Mouse (Mus musculus): ENCODE measurements around the gene AC140267.1. TPM values are rescaled to one million over a fixed set of nuclear protein-coding genes. Genes with fewer than 3 reads are reported as not detected.

AC140267.1 gene
- polyA plus RNA-seq, 1 experiment from 2014 or later = not detected

DNA sequence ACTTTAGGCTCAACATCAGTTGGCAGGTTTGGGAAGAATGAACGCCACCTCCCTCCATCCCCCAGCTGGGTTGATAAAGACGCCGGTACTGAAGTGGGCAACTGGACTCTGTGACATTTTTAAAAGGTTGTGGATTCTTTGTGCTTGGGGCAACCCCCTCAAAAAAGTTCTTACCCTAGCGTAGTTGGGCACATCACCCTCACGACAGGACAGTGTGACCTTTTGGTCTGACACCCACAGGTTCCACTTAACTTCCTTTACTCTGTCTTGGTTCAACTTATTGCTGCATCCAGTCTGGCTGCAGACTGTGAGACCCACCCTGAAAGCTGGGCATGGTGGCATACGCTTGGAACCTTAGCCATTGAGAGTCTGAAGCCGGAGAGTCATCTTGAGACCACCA is 11.9 kb upstream of the AC140267.1 start:
- no peak for DNase-seq (ENCODE audit: low spot score)
- H3K9ac ChIP-seq (replicated peaks; ENCODE audit: low read depth) = no peak overlapping the region
- no peaks in the 10 kb centered on the region for H3K9me3 ChIP-seq (ENCODE audit: low read length)
- H3K4me1 ChIP-seq (ENCODE audit: insufficient read depth, low read depth, low read length) = no peaks in the 10 kb centered on the region
- H3K4me3 ChIP-seq (ENCODE audit: low read depth, low read length) = no peak overlapping the region
- WGBS = 84% methylated on average over 7 of the region's 7 CpGs
- no peak for ATAC-seq
- H3K36me3 ChIP-seq (ENCODE audit: insufficient read depth, low read length) = no peaks in the 10 kb centered on the region
- no peak overlapping the region for H3K27ac ChIP-seq (ENCODE audit: low read length)
- H3K27me3 ChIP-seq (replicated peaks; ENCODE audit: insufficient read depth, low read length) = no peaks in the 10 kb centered on the region
- H3K4me2 ChIP-seq (replicated peaks; ENCODE audit: low read depth, low read length) = no peak overlapping the region
- TF ChIP-seq CTCF (IDR thresholded peaks at IDR 0.05) (no peak), EP300 (IDR thresholded peaks at IDR 0.05) (no peak)

- ATAC-seq (peak; percentile 88), DNase-seq (ENCODE audit: low spot score) (peak; percentile 82)
- Histone ChIP-seq H3K9ac (replicated peaks; ENCODE audit: low read depth) (no peak overlapping the region), H3K27ac (ENCODE audit: low read length) (no peak overlapping the region), H3K27me3 (replicated peaks; ENCODE audit: insufficient read depth, low read length) (no peaks in the 10 kb centered on the region), H3K4me1 (ENCODE audit: insufficient read depth, low read depth, low read length) (no peaks in the 10 kb centered on the region), H3K36me3 (ENCODE audit: insufficient read depth, low read length) (no peaks in the 10 kb centered on the region), H3K4me3 (ENCODE audit: low read depth, low read length) (no peak overlapping the region), H3K9me3 (ENCODE audit: low read length) (no peaks in the 10 kb centered on the region), H3K4me2 (replicated peaks; ENCODE audit: low read depth, low read length) (no peak overlapping the region)
- 18% methylated on average over 9 of the region's 9 CpGs for WGBS
- no peak for TF ChIP-seq EP300 (IDR thresholded peaks at IDR 0.05)
- TF ChIP-seq CTCF (IDR thresholded peaks at IDR 0.05) = peak; percentile 95
Observed at GRCm38 (mm10) chr15:80225208-80225607, 10.4 kb upstream of the AC140267.1 start.

GRCm38 (mm10) chr15:80225796-80226195 is 9.8 kb upstream of the AC140267.1 start:
- peak; percentile 82 for TF ChIP-seq CTCF (IDR thresholded peaks at IDR 0.05)
- no peak for TF ChIP-seq EP300 (IDR thresholded peaks at IDR 0.05)
- peak; percentile 82 for DNase-seq (ENCODE audit: low spot score)
- ATAC-seq = peak; percentile 81
- WGBS = 46% methylated on average over 2 of the region's 2 CpGs
- Histone ChIP-seq H3K27ac (ENCODE audit: low read length) (no peak overlapping the region), H3K4me3 (ENCODE audit: low read depth, low read length) (no peak overlapping the region), H3K9ac (replicated peaks; ENCODE audit: low read depth) (no peak overlapping the region), H3K4me1 (ENCODE audit: insufficient read depth, low read depth, low read length) (no peaks in the 10 kb centered on the region), H3K27me3 (replicated peaks; ENCODE audit: insufficient read depth, low read length) (no peaks in the 10 kb centered on the region), H3K36me3 (ENCODE audit: insufficient read depth, low read length) (no peaks in the 10 kb centered on the region), H3K9me3 (ENCODE audit: low read length) (no peaks in the 10 kb centered on the region), H3K4me2 (replicated peaks; ENCODE audit: low read depth, low read length) (no peak overlapping the region)

DNA sequence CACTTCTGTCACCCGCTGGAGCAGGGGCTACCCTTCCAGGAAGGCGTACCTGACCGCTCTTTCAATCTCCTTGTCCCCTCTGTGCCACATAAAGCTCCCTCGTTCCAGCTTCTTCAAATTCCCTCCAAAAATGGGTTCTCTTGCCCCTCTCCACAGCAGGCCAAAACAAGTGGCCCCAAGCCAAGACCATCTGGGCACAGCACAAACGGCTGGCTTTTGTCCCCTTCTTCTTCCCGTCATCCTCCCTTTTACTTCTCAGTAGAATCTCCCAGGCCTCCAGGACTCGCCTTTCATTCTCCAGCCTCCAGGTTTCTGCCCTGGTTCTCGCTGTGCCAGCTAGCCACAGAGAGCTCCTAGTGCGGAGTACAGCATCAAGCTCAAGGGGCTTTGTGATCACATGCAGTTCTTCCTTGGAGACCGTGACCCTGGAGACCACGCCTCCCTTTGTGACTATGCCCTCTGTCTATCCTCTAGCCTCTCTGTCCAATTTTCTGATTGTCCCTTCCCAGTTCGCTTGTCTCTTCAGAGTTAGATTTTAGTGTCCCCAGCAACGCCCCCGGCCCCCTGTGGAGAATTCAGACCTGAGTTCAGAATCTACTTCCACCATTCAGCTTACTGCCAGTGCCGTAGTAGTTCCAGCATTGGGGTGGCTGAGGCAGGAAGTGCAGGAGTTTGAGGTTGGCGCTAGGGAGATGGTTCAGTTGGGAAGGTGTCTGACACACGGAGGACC is 7.4 kb upstream of the AC140267.1 start:
- H3K9ac ChIP-seq (replicated peaks; ENCODE audit: low read depth) = no peak overlapping the region
- no peaks in the 10 kb centered on the region for H3K36me3 ChIP-seq (ENCODE audit: insufficient read depth, low read length)
- H3K27ac ChIP-seq (ENCODE audit: low read length) = no peak overlapping the region
- DNase-seq (ENCODE audit: low spot score) = no peak
- H3K4me2 ChIP-seq (replicated peaks; ENCODE audit: low read depth, low read length) = no peak overlapping the region
- no peaks in the 10 kb centered on the region for H3K27me3 ChIP-seq (replicated peaks; ENCODE audit: insufficient read depth, low read length)
- peaks cover under 1% of the 10 kb centered on the region; the same call in 1 of the 2 replicates for H3K4me1 ChIP-seq (ENCODE audit: insufficient read depth, low read depth, low read length)
- ATAC-seq = no peak
- no peak for TF ChIP-seq CTCF (IDR thresholded peaks at IDR 0.05)
- TF ChIP-seq EP300 (IDR thresholded peaks at IDR 0.05) = no peak
- H3K9me3 ChIP-seq (ENCODE audit: low read length) = no peaks in the 10 kb centered on the region
- H3K4me3 ChIP-seq (ENCODE audit: low read depth, low read length) = no peak overlapping the region
- WGBS = 74% methylated on average over 17 of the region's 17 CpGs

GRCm38 (mm10) chr15:80232331-80232730 is 3.3 kb upstream of the AC140267.1 start:
- no peak overlapping the region for H3K4me2 ChIP-seq (replicated peaks; ENCODE audit: low read depth, low read length)
- H3K27ac ChIP-seq (ENCODE audit: low read length) = no peak overlapping the region
- no peak for TF ChIP-seq CTCF (IDR thresholded peaks at IDR 0.05)
- TF ChIP-seq EP300 (IDR thresholded peaks at IDR 0.05) = no peak
- no peak overlapping the region for H3K9ac ChIP-seq (replicated peaks; ENCODE audit: low read depth)
- H3K27me3 ChIP-seq (replicated peaks; ENCODE audit: insufficient read depth, low read length) = no peaks in the 10 kb centered on the region
- no peak for ATAC-seq
- no peaks in the 10 kb centered on the region for H3K9me3 ChIP-seq (ENCODE audit: low read length)
- H3K4me1 ChIP-seq (ENCODE audit: insufficient read depth, low read depth, low read length) = peaks cover 13% of the 10 kb centered on the region; the same call in 1 of the 2 replicates
- no peak overlapping the region for H3K4me3 ChIP-seq (ENCODE audit: low read depth, low read length)
- WGBS = 67% methylated on average over 2 of the region's 2 CpGs
- H3K36me3 ChIP-seq (ENCODE audit: insufficient read depth, low read length) = 0 out of 2 replicates have a peak, but pooled peaks cover 4% of the 10 kb centered on the region
- DNase-seq (ENCODE audit: low spot score) = no peak

DNA sequence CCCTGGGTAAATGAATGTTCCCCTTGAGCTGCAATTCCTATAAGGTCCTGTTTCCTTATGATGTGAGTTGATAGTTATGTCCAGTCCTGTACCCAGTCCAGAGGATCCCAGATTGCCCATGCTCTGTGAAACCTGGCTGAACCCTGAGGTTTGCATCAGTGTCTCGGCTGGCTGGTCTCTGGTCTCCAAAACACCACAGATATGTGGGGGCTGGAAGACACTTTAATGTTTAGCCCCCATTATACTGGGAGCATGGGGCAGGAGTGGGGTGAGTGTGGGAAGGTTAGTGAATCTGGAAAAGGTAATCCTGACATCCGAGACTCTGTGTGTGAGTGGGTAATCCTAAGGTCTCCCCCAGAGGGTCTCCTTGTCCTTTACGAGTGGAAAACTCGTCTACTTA is 2.6 kb upstream of the AC140267.1 start:
- no peaks in the 10 kb centered on the region for H3K9me3 ChIP-seq (ENCODE audit: low read length)
- ATAC-seq = no peak
- 64% methylated on average over 4 of the region's 4 CpGs for WGBS
- H3K4me3 ChIP-seq (ENCODE audit: low read depth, low read length) = no peak overlapping the region
- peak overlapping the region; percentile 71; the same call in 1 of the 2 replicates for H3K4me2 ChIP-seq (replicated peaks; ENCODE audit: low read depth, low read length)
- peaks cover 13% of the 10 kb centered on the region; the same call in 1 of the 2 replicates for H3K4me1 ChIP-seq (ENCODE audit: insufficient read depth, low read depth, low read length)
- 0 out of 2 replicates have a peak overlapping the region, but pooled peaks have one; percentile 23 for H3K9ac ChIP-seq (replicated peaks; ENCODE audit: low read depth)
- H3K27ac ChIP-seq (ENCODE audit: low read length) = peak overlapping the region; percentile 81
- TF ChIP-seq CTCF (IDR thresholded peaks at IDR 0.05) (no peak), EP300 (IDR thresholded peaks at IDR 0.05) (no peak)
- 0 out of 2 replicates have a peak, but pooled peaks cover 7% of the 10 kb centered on the region for H3K36me3 ChIP-seq (ENCODE audit: insufficient read depth, low read length)
- H3K27me3 ChIP-seq (replicated peaks; ENCODE audit: insufficient read depth, low read length) = no peaks in the 10 kb centered on the region
- no peak for DNase-seq (ENCODE audit: low spot score)

Measured in lung, postnatal 0 days (tissue).